Mouse (Mus musculus) thymus, adult 2 months (tissue): ENCODE measurements around the gene Atp8a2. TPM values are rescaled to one million over a fixed set of nuclear protein-coding genes. Genes with fewer than 3 reads are reported as not detected.

Source experiments
- DNase-seq: peaks from one replicate; pipeline ENCODE4 v3.0.0; 2021
- H3K27ac ChIP-seq: fragments of 200-500 bp; 2 replicates; pipeline ENCODE4 v1.5.1; 2012; ENCODE audit warnings: low read length, control low read depth; ENCODE audit not compliant: control insufficient read depth, insufficient read depth
- H3K27me3 ChIP-seq: fragments of 200-500 bp; 2 replicates; pipeline ENCODE4 v1.6.1; 2012; ENCODE audit warnings: mild to moderate bottlenecking, low read length, moderate library complexity, mixed read lengths; ENCODE audit not compliant: control insufficient read depth, insufficient read depth
- H3K36me3 ChIP-seq: fragments of 200-500 bp; 2 replicates; pipeline ENCODE4 v1.6.1; 2012; ENCODE audit warnings: mild to moderate bottlenecking, low read length, moderate library complexity; ENCODE audit not compliant: control insufficient read depth, insufficient read depth
- H3K4me1 ChIP-seq: fragments of 200-500 bp; replicated peaks from 2 replicates; pipeline ENCODE4 v1.6.1; 2012; ENCODE audit warnings: low read length; ENCODE audit not compliant: control insufficient read depth, insufficient read depth
- H3K4me3 ChIP-seq: fragments of 200-500 bp; 2 replicates; pipeline ENCODE4 v1.5.1; 2012; ENCODE audit warnings: mild to moderate bottlenecking, low read length, control low read depth, moderate library complexity; ENCODE audit not compliant: control insufficient read depth, insufficient read depth
- CTCF ChIP-seq: fragments of 200-500 bp; IDR thresholded peaks from 2 replicates; pipeline ENCODE4 v1.5.1; 2012; ENCODE audit warnings: mild to moderate bottlenecking, control low read depth, low read length, moderate library complexity, borderline replicate concordance; ENCODE audit not compliant: control insufficient read depth, poor library complexity, insufficient read depth; ENCODE audit errors: extremely low read depth
- POLR2A ChIP-seq: fragments of 200-500 bp; IDR thresholded peaks from 2 replicates; pipeline ENCODE4 v1.6.1; 2012; ENCODE audit warnings: mild to moderate bottlenecking, low read length, control low read depth, moderate library complexity; ENCODE audit not compliant: control insufficient read depth, poor library complexity, insufficient read depth; ENCODE audit errors: extremely low read depth
- WGBS: fragments of 180-500 bp; shearing (Covaris S2); methylation state at CpG from one replicate; pipeline ENCODE4 v1.1.7; 2018; 5-methylcytosine and 5-hydroxymethylcytosine counted together
- polyA plus RNA-seq: library from polyadenylated mRNA; depleted of rRNA; stranded (reverse); fragments of >200 nt; gene quantifications from 2 replicates; pipeline ENCODE4 v1.2.3, GENCODE M21; 2012

Gene Atp8a2
- polyA plus RNA-seq, 1 experiment: 0.38 TPM

- H3K4me1 ChIP-seq: peaks cover 11% of the 10 kb centered on the region; the same call in 1 of the 2 replicates
- no peaks in the 10 kb centered on the region for H3K36me3 ChIP-seq
- WGBS: 21% methylated on average over 2 of the region's 2 CpGs
- TF ChIP-seq CTCF (no peak), POLR2A (no peak)
- no peak overlapping the region for H3K27ac ChIP-seq
- no peak for DNase-seq
- no peak overlapping the region for H3K4me3 ChIP-seq
- H3K27me3 ChIP-seq: peaks cover 7% of the 10 kb centered on the region; the same call in 1 of the 2 replicates
These were observed 18.4 kb downstream of the Atp8a2 start for GRCm38 (mm10) chr14:60178571-60178955.

GRCm38 (mm10) chr14:60177614-60178570 is 19.1 kb downstream of the Atp8a2 start:
- H3K27ac ChIP-seq: no peak overlapping the region
- peaks cover 7% of the 10 kb centered on the region; the same call in 1 of the 2 replicates for H3K27me3 ChIP-seq
- DNase-seq: no peak
- peaks cover 11% of the 10 kb centered on the region; the same call in 1 of the 2 replicates for H3K4me1 ChIP-seq
- no peaks in the 10 kb centered on the region for H3K36me3 ChIP-seq
- no peak for TF ChIP-seq CTCF
- no peak for TF ChIP-seq POLR2A
- H3K4me3 ChIP-seq: no peak overlapping the region; the same call in 1 of the 2 replicates
- WGBS: 15% methylated on average over 36 of the region's 37 CpGs

GRCm38 (mm10) chr14:60176891-60177613 is 19.9 kb downstream of the Atp8a2 start:
- peaks cover 11% of the 10 kb centered on the region; the same call in 1 of the 2 replicates for H3K4me1 ChIP-seq
- WGBS: under 1% methylated on average over 78 of the region's 84 CpGs
- peak overlapping the region; percentile 37 for H3K4me3 ChIP-seq
- no peak for TF ChIP-seq POLR2A
- TF ChIP-seq CTCF: no peak
- no peak overlapping the region for H3K27ac ChIP-seq
- DNase-seq: no peak
- H3K27me3 ChIP-seq: peaks cover 7% of the 10 kb centered on the region; the same call in 1 of the 2 replicates
- no peaks in the 10 kb centered on the region for H3K36me3 ChIP-seq

GRCm38 (mm10) chr14:60176469-60176890 is 20.5 kb downstream of the Atp8a2 start:
- no peak for DNase-seq
- peaks cover 7% of the 10 kb centered on the region; the same call in 1 of the 2 replicates for H3K27me3 ChIP-seq
- H3K4me1 ChIP-seq: peaks cover 11% of the 10 kb centered on the region; the same call in 1 of the 2 replicates
- H3K36me3 ChIP-seq: no peaks in the 10 kb centered on the region
- WGBS: 37% methylated on average over 9 of the region's 9 CpGs
- H3K4me3 ChIP-seq: no peak overlapping the region
- H3K27ac ChIP-seq: no peak overlapping the region
- TF ChIP-seq CTCF: no peak
- no peak for TF ChIP-seq POLR2A

- WGBS: 74% methylated on average over 12 of the region's 12 CpGs
- Histone ChIP-seq H3K4me1 (peaks cover 8% of the 10 kb centered on the region; the same call in 1 of the 2 replicates), H3K36me3 (no peaks in the 10 kb centered on the region), H3K27me3 (peaks cover 6% of the 10 kb centered on the region; the same call in 1 of the 2 replicates), H3K27ac (no peak overlapping the region), H3K4me3 (no peak overlapping the region)
- DNase-seq: no peak
- TF ChIP-seq POLR2A (no peak), CTCF (no peak)
These were observed 24.5 kb downstream of the Atp8a2 start for GRCm38 (mm10) chr14:60172286-60173055.
